Mouse (Mus musculus) ES-E14 (cell line): ENCODE measurements around the gene Ppil1.

Experiments
- CHD2 ChIP-seq: IDR thresholded peaks from 2 replicates; pipeline ENCODE4 v1.6.1; 2014; ENCODE audit warnings: mild to moderate bottlenecking, low read depth, low read length, inconsistent platforms
- HCFC1 ChIP-seq: IDR thresholded peaks from 2 replicates; pipeline ENCODE4 v1.6.1; 2012; ENCODE audit warnings: low read length, inconsistent platforms, borderline replicate concordance; ENCODE audit not compliant: insufficient read depth
- MAFK ChIP-seq: IDR thresholded peaks from 2 replicates; pipeline ENCODE4 v1.6.1; 2014; ENCODE audit warnings: mild to moderate bottlenecking, low read depth, low read length, inconsistent platforms; ENCODE audit not compliant: insufficient read depth
- ZNF384 ChIP-seq: IDR thresholded peaks from 2 replicates; pipeline ENCODE4 v1.6.1; 2012; ENCODE audit warnings: low read depth, low read length, inconsistent platforms

DNA sequence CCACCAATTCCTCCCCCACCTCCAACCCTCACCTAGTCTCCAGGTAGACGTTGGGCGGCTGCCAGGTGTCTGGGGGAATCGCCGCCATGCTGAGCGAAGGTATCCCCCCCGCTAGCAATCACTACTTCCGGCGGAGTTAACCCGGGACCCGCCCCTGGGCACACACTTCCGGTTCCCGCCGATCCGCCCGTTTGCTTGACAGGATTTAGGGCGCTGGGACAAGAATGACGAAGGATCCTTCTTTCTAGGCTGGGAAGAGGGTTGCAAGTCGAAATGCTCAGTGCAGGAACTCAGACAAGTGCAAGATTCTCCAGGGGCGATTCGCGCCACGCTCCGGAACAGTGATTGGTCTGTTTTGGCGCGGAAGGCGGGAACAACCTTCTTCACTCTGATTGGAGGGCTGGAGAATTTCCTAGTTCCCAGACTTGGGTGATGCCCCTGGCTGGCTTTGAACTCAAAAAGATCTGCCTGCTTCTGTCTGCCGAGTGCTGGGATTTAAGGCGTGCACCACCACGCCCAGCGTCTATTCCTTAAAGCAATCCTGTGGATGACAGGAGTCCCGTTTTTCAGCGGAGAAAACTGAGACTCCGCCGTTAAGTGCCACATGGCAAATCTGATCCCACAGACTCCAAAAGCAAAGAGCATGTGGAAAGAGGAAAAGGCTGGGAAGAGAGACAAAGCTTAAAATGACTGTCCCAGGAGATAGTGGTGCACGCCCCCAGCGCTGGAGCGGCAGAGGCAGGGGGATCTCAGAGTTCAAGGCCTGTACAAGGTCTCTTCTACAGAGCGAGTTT lies at the start of gene Ppil1:
- TF ChIP-seq CHD2 = no peak
- TF ChIP-seq MAFK = no peak
- TF ChIP-seq ZNF384 = no peak
- peak; percentile 48; the same call in 1 of the 2 replicates for TF ChIP-seq HCFC1
